Mouse (Mus musculus) brain, embryonic 18.5 days (tissue): ENCODE results near the gene Actl10.

ENCODE experiments used
- DNase-seq: peaks from one replicate; pipeline ENCODE4 v3.0.0-alpha.2; 2012; ENCODE audit warnings: low read depth, low spot score

Actl10 gene

GRCm38 (mm10) chr2:154550937-154551336 lies 639 bp upstream of the Actl10 start:
- DNase-seq = no peak

DNA sequence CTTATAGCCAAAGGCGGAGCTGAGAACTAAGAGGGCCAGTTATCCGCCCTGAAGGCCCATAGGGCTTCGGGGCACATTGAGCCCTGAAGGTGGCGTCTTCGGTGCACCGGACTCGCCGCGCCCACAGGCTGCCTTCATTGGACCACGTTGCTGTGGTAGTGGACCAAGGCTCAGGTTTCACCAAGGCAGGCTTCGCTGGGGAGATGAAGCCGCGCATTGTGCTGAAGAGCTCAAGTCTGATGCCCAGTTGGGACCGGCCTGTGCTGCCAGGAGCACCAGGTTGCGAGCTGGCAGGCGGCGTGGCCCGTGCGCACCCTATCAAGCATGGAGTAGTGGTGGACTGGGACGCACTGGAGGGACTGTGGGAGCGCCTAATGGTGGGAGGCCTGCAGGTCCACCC lies 351 bp downstream of the Actl10 start:
- no peak for DNase-seq

- no peak for DNase-seq
These were observed 890 bp downstream of the Actl10 start for GRCm38 (mm10) chr2:154552424-154552907.

DNA sequence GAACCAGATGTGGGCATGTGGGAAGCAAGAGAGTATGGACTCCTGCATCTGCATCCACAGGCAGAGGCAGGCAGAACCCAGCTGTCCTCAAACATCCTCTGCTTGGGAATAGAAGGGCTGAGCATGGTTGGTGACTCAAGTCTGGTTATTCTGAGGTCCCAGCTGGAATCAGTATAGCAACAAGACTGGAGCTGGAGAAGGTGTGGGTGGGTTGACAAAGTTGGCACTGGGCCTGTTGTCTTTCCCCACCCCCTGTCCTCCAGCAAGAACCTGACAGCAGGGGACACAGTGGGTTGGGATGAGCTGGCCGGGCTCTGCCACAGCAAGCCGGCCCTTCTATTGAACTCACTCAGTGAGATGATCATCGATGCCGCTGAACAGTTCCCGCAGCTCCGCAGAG lies 3.7 kb downstream of the Actl10 start:
- DNase-seq = no peak

DNA sequence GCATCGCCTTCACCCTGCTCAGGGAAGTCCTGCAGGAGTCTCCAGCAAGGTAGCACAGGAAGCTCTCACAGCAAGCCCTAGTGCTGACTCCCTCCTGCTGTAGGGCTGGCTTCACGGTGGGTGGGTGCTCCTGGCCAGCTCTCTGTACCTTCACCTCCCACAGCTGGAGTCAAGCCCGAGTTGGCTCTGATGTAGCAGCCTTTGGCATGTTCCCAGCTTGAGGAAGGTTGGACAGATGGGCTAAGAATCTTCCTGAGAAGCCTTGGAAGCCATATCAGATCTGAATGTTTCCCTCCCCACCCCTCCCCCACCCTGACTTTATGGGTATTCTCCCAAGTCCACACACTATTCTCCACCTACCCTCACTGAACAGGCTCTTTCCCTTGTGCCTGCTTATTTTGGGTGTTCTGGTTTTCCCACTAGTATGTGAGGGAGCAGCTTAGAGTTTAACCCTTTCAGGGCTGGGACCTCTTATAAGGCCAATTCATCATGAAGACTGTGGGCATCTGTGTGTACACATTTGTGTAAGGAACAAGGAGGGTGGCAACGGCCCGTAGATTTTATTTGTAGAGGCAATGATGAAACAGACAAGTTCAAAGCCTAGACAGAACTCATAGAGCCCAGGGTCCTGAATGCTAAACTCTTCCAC lies 5.7 kb downstream of the Actl10 start:
- no peak for DNase-seq

DNA sequence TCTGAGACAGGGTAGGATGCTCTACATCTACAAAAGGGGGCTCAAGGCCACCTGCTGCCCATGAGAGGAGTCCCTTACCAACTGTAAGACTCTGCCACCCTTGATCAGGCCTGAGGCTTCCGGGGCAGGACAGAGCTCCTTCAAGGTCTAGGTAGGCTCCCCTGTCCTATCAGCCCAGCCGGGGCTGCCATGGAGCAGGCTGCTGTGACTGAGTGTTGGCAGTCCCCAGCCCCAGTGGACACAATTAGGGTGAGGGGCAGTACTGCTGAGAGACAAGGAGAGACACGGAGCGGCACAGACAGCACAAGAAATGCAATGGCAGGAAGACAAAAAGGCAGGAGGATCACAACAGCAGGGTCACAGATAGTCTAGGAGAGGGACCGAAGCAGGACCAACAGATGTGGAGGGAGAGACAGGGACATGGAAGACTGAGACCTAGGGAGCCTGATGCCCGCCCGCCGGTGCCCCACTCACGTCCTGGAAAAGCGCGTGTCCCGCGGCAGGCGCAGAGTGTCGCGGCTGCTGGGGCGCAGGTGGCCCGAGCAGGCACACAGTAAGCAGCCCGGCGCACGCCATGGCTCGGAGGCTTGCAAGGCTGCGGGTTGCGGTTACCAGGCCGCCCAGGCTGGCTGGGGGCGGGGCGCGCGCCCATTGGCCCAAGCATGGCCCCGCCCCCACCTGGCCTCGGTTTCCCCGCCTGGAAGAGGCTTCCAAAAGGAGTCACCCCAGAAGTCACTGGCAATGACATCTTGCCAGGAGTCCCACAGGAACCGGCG lies 6.9 kb downstream of the Actl10 start, which contains the start of gene Necab3:
Gene Necab3, minus strand, starts transcription at position 627 of the 776 bp plus-strand sequence.
- DNase-seq = no peak

GRCm38 (mm10) chr2:154563612-154564170 lies 12.1 kb downstream of the Actl10 start:
- DNase-seq = no peak

DNA sequence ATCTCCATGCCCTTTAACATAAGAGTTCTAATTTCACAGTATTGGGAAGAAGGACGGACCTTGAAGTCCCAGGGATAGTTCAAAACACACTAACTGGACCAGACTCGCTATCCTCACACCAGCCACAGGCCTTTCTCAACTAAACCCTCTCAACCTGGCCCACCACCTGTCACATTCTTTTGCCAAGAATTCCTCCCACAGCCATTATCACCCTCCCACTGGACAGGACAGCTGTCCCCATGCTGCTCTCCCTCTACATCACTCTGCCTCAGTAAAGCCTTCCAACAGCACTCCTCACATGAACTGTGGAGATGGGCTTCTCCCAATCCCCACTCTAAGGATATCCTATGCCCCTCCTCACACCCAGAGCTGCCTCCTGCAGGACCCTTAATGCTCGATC lies 14.0 kb downstream of the Actl10 start:
- no peak for DNase-seq

DNA sequence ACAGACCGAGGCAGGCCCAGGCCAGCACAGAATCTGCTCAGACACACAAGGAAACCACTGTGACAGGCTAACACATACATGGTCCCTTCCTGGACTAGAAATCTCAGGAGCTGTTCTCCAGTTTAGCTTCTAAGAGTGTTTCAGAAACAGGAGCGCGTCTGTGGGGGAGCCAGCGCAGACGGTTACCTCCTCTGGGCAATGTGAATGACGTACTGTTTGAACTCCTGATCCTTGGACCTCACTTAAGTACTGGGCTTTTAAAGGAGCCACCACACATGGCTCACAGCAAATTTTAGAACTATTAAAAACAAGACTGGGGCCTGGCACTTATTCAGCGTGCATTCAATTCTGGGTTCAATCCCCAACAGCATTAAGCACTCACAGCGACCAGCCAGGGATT lies 15.1 kb downstream of the Actl10 start:
- no peak for DNase-seq

GRCm38 (mm10) chr2:154567766-154568165 lies 16.2 kb downstream of the Actl10 start:
- DNase-seq = no peak

DNA sequence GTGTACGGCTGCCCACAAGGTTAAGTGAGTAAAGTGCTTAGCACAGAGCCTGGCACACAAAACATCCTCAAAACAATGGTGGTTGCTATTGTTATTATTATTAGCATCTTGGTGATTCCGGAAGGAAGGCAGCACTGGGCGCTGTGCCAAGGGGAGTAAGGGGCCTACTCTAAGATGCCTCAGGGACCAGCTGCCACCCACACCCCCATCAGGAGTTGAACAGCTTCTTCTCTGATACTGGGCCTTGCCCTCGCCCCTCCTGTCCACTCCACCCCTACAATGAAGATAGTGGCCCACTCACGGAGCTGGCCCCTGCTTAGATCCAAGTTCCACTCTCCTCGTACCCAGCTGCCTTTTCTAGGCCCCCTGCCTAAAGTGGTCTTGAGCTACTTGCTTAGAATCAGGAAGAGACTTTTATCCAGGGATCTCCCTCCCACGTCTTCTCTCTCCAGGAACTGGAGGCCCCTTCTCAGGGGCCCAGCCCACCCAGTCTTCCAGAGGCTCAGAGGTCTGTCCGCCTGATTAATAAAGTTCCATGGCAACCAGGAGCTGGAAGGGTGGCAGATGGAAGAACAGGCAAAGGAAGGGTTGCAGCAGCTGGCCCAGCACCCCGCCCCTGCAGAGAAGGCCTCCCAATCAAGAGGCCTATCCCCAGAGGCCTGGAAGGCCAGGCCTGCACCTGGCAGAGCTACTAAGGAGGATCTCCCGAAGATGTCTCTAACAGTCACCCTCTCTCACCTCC lies 16.9 kb downstream of the Actl10 start:
- no peak for DNase-seq

DNA sequence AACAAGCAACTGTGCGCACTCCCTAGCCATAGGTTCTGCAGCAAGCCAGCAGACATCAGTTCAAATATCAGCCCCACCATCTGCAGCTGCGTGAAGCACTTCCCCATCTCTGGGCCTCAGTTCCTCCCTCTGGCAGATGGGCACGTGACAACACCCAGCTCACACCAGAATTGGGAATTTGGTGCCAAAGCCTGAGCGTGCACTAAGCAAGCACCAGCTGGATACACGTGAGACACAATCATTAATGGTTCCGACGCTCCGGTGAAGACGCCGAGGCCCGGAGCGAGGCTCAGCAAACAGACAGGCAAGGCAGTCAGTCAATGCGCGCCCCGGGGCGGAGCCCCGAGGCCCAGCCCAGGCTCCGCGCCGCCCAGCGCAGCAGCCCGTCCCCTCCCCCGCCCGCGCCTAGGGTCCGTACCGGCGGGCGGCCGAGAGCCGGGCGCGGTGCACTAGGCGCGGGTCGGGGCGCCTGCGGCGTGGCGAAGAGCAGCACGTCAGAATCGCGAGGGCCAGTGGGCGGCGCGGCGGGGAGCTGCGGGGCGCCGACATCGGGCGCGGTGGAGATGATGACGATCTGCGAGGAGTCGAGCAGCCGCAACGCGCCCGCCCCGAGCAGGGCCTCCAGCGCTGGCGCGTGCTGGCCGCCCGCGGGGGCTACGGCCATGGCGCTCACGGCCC lies 17.6 kb downstream of the Actl10 start:
- DNase-seq = no peak

DNA sequence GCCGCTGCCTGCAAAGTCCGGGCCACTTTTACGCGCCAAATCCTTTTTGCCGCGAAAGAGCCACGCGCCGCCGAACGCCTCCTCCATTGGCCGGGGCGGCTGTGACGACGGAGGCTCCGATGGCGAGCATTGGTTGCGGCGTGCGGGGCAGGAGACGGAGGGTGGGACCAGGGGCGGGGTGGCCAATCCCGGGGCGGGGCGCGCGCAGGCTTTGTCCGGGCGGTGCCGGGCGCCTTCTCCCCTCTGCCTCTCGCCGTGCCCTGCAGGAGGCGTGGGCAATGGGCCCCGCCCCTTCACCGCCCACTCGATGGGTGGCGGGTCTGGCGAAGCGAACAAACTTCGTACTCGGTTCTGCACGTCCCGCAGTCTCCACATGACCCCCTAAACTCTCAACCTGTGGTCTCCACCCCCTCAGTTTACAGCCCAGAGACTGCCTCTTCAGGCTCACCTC lies 18.3 kb downstream of the Actl10 start, which contains the start of gene E2f1:
Gene E2f1, minus strand, starts transcription at position 57 of the 451 bp plus-strand sequence.
- peak; percentile 86 for DNase-seq

- DNase-seq = no peak
These were observed 19.1 kb downstream of the Actl10 start for GRCm38 (mm10) chr2:154570666-154571065.

DNA sequence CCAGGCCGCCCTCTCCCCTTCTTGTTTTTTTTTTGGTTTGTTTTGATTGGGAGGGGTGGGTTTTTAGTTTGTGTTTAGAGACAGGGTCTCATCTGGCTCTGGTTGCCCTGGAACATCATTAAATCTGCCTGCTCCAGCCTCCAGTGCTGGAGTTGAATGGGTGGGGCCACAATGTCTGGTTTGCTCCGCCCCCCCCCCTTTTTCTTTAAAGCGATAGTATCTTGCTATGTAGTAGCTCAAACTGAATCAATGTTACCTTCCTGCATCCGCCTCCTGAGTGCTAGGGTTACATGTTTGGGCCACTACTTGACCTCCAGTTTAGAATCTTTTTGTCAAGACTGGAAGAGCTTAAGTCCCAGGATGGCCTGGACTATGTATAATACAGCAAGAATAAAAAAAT lies 19.7 kb downstream of the Actl10 start:
- DNase-seq = no peak

GRCm38 (mm10) chr2:154571976-154572375 lies 20.4 kb downstream of the Actl10 start:
- DNase-seq = no peak

GRCm38 (mm10) chr2:154572996-154573395 lies 21.4 kb downstream of the Actl10 start:
- DNase-seq = no peak

GRCm38 (mm10) chr2:154574271-154574670 lies 22.7 kb downstream of the Actl10 start:
- no peak for DNase-seq

DNA sequence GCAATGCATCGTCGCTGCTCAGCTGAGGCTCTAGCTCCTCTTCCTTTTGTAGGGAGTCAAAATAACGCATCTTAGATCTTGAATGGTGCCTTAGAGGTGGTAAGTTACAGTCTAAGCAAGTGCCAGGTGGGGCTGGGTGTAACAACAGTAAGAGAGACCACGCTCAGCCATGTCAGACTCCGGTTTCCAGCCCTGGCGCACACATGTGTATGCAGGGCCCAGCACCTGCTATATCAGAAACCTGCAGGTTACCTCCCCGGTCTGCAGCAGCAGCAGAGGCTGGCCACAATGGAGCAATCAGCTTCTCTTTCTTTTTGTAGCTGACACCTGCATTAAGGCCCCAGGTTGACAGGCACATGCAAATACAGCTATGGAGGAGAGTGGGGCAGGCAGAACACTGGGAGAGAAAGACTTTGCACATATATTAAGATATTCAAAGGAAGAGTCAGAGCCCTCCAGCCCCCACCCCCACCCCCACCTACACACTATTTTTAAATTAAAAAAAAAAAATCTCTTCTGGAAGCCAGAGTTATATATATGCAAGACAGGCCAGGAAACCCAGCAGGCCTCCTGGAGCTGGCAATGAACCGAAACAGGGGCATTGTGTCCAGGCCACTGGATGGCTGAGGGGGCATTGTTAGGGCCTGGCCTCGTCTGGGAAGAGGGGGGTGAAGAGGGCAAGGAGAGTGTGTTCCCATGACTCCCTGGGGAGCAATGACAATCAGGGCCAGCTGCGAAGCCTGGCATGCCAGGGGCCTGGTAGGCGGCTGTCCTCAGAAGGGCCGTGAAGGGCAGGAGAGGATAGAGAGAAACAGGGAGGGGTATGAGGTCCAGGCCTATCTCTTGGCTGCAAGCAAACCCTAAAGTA lies 25.5 kb downstream of the Actl10 start:
- no peak for DNase-seq

GRCm38 (mm10) chr2:154577744-154578067 lies 26.1 kb downstream of the Actl10 start:
- DNase-seq = no peak
